Mouse (Mus musculus) hindbrain, postnatal 0 days (tissue): ENCODE data around the gene Foxf1. TPM values are rescaled to one million over a fixed set of nuclear protein-coding genes. Genes with fewer than 3 reads are reported as not detected.
A peak's percentile ranks its signal among the peaks of the same experiment; 100 is the strongest.

Experiments
- ATAC-seq: fragments of 200-750 bp; cut with Nextera tagmentation; 2 replicates; pipeline ENCODE4 v1.8.0; 2017; ENCODE audit warnings: mild to moderate bottlenecking, moderate TSS enrichment, moderate library complexity
- DNase-seq: peaks from one replicate; pipeline ENCODE4 v3.0.0-alpha.2; 2015; ENCODE audit warnings: low spot score
- H3K27ac ChIP-seq: fragments of 300-500 bp; sonication (generic); 2 replicates; pipeline ENCODE4 v1.5.1; 2014; ENCODE audit warnings: mild to moderate bottlenecking
- H3K27me3 ChIP-seq: fragments of 300-500 bp; sonication (generic); 2 replicates; pipeline ENCODE4 v1.6.1; 2014; ENCODE audit warnings: low read length, mixed read lengths; ENCODE audit not compliant: insufficient read depth
- H3K36me3 ChIP-seq: fragments of 300-500 bp; sonication (generic); 2 replicates; pipeline ENCODE4 v1.6.1; 2014; ENCODE audit warnings: low read length, mixed read lengths; ENCODE audit not compliant: insufficient read depth
- H3K4me1 ChIP-seq: fragments of 300-500 bp; sonication (generic); 2 replicates; pipeline ENCODE4 v1.6.1; 2014; ENCODE audit warnings: antibody characterized with exemption, low read length, mixed read lengths; ENCODE audit not compliant: insufficient read depth
- H3K4me2 ChIP-seq: fragments of 300-500 bp; sonication (generic); 2 replicates; pipeline ENCODE4 v1.6.1; 2014; ENCODE audit warnings: low read depth, mild to moderate bottlenecking, low read length, moderate library complexity, mixed read lengths
- H3K4me3 ChIP-seq: fragments of 300-500 bp; sonication (generic); 2 replicates; pipeline ENCODE4 v1.5.1; 2014; ENCODE audit warnings: low read length
- H3K9ac ChIP-seq: fragments of 300-500 bp; sonication (generic); replicated peaks from 2 replicates; pipeline ENCODE4 v1.6.1; 2014; ENCODE audit warnings: mild to moderate bottlenecking, low read length, moderate library complexity, mixed read lengths
- H3K9me3 ChIP-seq: fragments of 300-500 bp; sonication (generic); 2 replicates; pipeline ENCODE4 v1.6.1; 2016; ENCODE audit warnings: low read length, mixed read lengths
- CTCF ChIP-seq: IDR thresholded peaks from 2 replicates; pipeline ENCODE4 v1.5.1; 2016; ENCODE audit warnings: antibody characterized with exemption, control low read depth, low read depth
- WGBS: fragments of 180-500 bp; shearing (Covaris S2); extraction: QIAGEN DNeasy Blood & Tissue Kit; methylation state at CpG from one replicate; pipeline ENCODE4 v1.1.7; 2014; 5-methylcytosine and 5-hydroxymethylcytosine counted together
- polyA plus RNA-seq: library from polyadenylated mRNA; unstranded; fragments of >200 nt; fragmentation: Nextera tagmentation; extraction: Ambion mirVana; gene quantifications from 2 replicates; pipeline ENCODE4 v1.2.1, GENCODE M21; 2015
- total RNA-seq: library from RNA; depleted of rRNA; stranded (reverse); fragments of >200 nt; gene quantifications from 2 replicates; pipeline ENCODE4 v1.2.3, GENCODE M21; 2014

The Foxf1 gene
- total and polyA plus RNA-seq, 2 experiments from 2014 or later, result 1.4 to 1.9 TPM

DNA sequence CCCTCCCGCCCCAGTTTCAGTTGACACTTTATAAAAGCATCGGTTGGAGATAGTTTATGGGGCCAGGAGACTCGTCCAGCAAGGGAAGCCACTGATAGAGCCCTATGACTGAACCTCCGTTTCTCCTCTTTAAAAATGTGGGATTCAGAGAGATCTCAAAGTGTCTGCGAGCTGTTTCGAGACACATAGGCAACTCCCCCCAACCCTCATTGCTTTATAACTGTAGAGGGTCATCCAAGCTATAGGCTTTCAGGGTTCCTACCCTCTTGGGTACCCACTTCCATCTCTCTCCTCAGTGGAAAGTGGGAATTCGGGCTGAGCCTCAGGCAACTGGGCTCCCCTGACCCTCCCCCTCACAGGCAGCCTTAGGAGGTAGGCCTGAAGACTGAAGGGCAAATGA is 2.8 kb upstream of the Foxf1 start:
- Histone ChIP-seq H3K9me3 (no peaks in the 10 kb centered on the region), H3K4me2 (no peak overlapping the region), H3K36me3 (no peaks in the 10 kb centered on the region), H3K9ac (no peak overlapping the region), H3K4me1 (no peaks in the 10 kb centered on the region), H3K27ac (no peak overlapping the region), H3K27me3 (peaks cover 98% of the 10 kb centered on the region), H3K4me3 (no peak overlapping the region)
- DNase-seq (no peak), ATAC-seq (no peak)
- TF ChIP-seq CTCF, result no peak
- WGBS, result 4% methylated on average over 7 of the region's 7 CpGs

DNA sequence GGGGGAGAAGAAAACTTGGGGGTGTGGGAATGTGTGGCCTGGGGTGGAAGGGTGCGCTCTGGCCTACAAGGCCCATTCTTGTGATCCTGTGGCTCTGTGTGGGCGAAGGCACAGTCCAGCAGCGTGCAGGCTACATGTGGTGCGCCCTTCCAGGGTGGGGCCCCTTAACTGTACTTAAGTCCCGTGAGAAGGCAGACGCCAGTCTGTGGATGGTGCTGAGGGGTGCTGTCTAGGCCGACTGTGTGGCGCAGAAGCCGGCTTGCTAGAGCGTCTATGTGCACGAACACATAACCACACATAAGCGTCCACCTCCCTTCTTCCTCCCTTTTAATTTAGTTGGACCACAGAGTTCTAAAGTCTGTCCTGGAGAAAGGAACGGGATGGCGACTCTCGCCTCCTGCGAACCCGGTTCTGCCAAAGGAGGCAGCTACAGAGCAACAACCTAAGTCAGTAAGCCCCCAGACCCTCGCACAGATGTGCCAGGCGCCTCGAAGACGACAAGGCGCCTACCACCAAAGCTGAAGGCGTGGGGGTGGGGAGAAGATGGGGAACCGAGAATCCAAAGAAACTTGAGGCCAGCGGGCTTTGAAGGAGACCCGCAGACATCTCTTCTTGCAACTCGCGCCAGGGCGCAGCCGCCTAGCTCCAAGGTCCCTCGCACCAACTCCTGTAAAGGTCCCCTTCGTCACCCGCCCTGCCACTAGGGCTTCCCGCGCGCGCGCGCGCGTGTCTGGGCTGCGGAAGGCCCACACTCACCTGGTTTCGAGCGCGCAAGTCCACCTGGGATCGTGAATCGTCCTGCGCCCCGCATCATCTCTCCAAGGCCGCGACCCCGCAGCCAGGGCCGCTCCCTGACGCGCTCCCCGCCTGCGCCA is 1.7 kb upstream of the Foxf1 start:
- Histone ChIP-seq H3K27me3 (peaks cover 98% of the 10 kb centered on the region), H3K27ac (no peak overlapping the region), H3K36me3 (no peaks in the 10 kb centered on the region), H3K9ac (no peak overlapping the region), H3K9me3 (no peaks in the 10 kb centered on the region), H3K4me2 (peak overlapping the region; percentile 60), H3K4me3 (peak overlapping the region; percentile 37), H3K4me1 (no peaks in the 10 kb centered on the region)
- TF ChIP-seq CTCF, result no peak
- 1% methylated on average over 57 of the region's 57 CpGs for WGBS
- DNase-seq (no peak), ATAC-seq (no peak)

DNA sequence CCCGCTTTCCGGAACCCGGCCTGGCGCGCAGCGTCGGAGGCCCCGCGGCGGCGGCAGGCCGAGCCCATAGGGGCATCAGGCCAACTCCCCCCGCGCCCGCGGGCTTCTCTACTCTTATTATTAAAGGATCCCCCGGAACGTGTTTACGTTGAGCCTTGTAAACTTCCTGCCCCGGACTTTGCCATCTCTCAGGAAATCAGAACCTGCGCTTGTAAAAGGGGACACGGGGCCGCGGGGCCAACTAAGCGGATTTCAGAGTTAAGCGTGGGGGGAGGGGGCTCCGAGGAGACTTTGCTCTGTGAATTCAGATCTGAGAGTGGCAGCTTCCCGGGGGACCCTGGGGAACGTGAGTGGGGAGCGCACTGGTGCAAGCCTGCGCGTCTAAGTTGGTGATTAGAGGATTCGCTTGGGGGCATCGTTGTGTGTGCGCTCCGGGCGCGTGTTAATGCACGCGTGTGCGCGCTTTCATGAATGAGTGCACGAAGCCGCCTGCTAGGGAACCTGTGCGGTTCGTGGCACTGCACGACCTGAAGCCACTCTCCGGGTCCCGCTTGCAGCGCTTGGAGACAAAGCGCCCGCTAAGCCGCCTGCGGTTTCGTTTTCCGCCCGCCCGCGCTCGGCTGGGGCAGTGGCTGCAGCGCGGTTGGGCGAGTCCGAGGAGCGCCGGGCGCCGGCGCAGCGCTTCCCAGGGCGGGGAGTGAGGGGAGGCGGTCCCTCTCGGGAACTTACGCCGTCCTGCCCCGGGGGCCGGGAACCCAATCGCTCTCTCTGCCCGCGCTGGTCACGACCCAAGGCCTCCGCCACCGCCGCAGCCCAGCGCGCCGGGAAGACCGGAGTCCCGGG is 872 bp upstream of the Foxf1 start:
- Histone ChIP-seq H3K9ac (0 out of 2 replicates have a peak overlapping the region, but pooled peaks have one; percentile 9), H3K4me3 (peak overlapping the region; percentile 37), H3K4me2 (peak overlapping the region; percentile 60), H3K27ac (no peak overlapping the region), H3K36me3 (no peaks in the 10 kb centered on the region), H3K27me3 (peaks cover 92% of the 10 kb centered on the region), H3K9me3 (no peaks in the 10 kb centered on the region), H3K4me1 (no peaks in the 10 kb centered on the region)
- no peak for TF ChIP-seq CTCF
- ATAC-seq (0 out of 2 replicates have a peak, but pooled peaks have one; percentile 36), DNase-seq (peak; percentile 50)
- under 1% methylated on average over 89 of the region's 89 CpGs for WGBS

DNA sequence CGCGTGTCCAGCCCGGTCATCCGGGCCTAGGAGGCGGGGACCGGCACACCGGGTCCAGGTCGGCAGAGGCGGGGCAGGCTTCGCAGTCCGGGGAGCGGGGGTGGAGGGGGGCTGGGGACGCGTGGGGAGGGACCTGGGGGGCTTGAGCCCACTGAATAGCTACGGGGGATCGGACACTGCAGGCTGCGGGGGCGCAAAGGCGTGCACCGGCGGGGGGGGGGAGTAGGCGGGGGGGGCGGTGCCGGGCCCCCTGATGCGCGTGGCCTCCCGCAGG is 313 bp upstream of the Foxf1 start:
- Histone ChIP-seq H3K4me2 (peak overlapping the region; percentile 60), H3K9ac (0 out of 2 replicates have a peak overlapping the region, but pooled peaks have one; percentile 9), H3K27me3 (peaks cover 91% of the 10 kb centered on the region), H3K27ac (no peak overlapping the region), H3K4me1 (no peaks in the 10 kb centered on the region), H3K4me3 (peak overlapping the region; percentile 37), H3K9me3 (no peaks in the 10 kb centered on the region), H3K36me3 (no peaks in the 10 kb centered on the region)
- TF ChIP-seq CTCF, result no peak
- DNase-seq (no peak), ATAC-seq (no peak)
- WGBS, result 4% methylated on average over 14 of the region's 27 CpGs

DNA sequence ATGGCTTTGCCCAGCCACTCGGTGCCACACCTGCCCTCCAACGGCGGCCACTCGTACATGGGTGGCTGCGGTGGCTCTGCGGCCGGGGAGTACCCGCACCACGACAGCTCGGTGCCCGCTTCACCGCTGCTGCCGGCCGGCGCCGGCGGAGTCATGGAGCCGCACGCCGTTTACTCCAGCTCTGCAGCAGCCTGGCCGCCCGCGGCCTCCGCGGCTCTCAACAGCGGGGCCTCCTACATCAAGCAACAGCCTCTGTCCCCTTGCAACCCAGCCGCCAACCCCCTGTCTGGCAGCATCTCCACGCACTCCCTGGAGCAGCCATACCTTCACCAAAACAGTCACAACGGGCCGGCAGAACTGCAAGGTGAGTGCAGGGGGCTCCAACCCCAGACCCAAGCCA is 825 bp downstream of the Foxf1 start:
- Histone ChIP-seq H3K4me2 (peak overlapping the region; percentile 60), H3K27me3 (peaks cover 88% of the 10 kb centered on the region), H3K36me3 (no peaks in the 10 kb centered on the region), H3K4me1 (no peaks in the 10 kb centered on the region), H3K9ac (no peak overlapping the region), H3K9me3 (no peaks in the 10 kb centered on the region), H3K27ac (no peak overlapping the region), H3K4me3 (peak overlapping the region; percentile 37)
- ATAC-seq (no peak), DNase-seq (no peak)
- TF ChIP-seq CTCF, result no peak
- 4% methylated on average over 30 of the region's 30 CpGs for WGBS

DNA sequence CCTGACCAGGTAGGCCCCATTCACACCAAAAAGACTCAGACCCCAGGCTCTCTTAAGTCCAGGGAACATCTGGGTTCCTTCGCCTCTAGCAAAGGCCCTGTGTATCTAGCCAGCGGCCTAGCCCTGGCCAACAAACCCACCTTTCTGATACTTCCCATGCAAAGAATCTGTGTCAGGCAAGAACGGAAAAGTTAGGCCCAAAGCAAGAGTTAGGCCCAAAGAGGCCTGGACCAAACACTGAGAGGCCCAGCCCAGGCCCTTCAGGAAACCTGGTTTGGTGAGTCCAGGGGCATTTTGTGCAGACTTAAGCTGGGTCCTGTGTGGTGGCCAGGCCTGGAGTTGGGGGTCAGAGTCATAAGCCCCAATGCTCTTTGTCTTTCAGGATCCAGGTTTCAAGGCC is 1.4 kb downstream of the Foxf1 start:
- H3K36me3 ChIP-seq, result no peaks in the 10 kb centered on the region
- H3K9me3 ChIP-seq, result no peaks in the 10 kb centered on the region
- no peak for TF ChIP-seq CTCF
- ATAC-seq (no peak), DNase-seq (no peak)
- H3K4me1 ChIP-seq, result no peaks in the 10 kb centered on the region
- H3K9ac ChIP-seq, result no peak overlapping the region
- no peak overlapping the region for H3K4me3 ChIP-seq
- H3K27me3 ChIP-seq, result peaks cover 88% of the 10 kb centered on the region
- WGBS, result 47% methylated on average over 3 of the region's 3 CpGs
- no peak overlapping the region for H3K4me2 ChIP-seq
- no peak overlapping the region for H3K27ac ChIP-seq
